Mouse (Mus musculus) bone marrow, adult 2 months (tissue): ENCODE results near the gene Dynll2. TPM values are rescaled to one million over a fixed set of nuclear protein-coding genes. Genes with fewer than 3 reads are reported as not detected.

ENCODE experiments used
- H3K27ac ChIP-seq: fragments of 200-500 bp; 2 replicates; pipeline ENCODE4 v1.5.1; 2012; ENCODE audit warnings: low read depth, mild to moderate bottlenecking, control low read depth, inconsistent platforms, low read length; ENCODE audit not compliant: control insufficient read depth, poor library complexity, insufficient read depth
- H3K4me1 ChIP-seq: fragments of 200-500 bp; 2 replicates; pipeline ENCODE4 v1.6.1; 2011; ENCODE audit warnings: low read length; ENCODE audit not compliant: control insufficient read depth, insufficient read depth
- H3K4me3 ChIP-seq: fragments of 200-500 bp; replicated peaks from 2 replicates; pipeline ENCODE3; 2011; ENCODE audit warnings: mild to moderate bottlenecking, low read depth, low read length, control low read depth; ENCODE audit not compliant: control insufficient read depth
- CTCF ChIP-seq: fragments of 200-500 bp; IDR thresholded peaks from 2 replicates; pipeline ENCODE4 v1.5.1; 2011; ENCODE audit warnings: low read length, control low read depth; ENCODE audit not compliant: control insufficient read depth, insufficient read depth
- POLR2A ChIP-seq: fragments of 200-500 bp; IDR thresholded peaks from 2 replicates; pipeline ENCODE4 v1.6.1; 2011; ENCODE audit warnings: low read depth, mild to moderate bottlenecking, control low read depth, low read length, borderline replicate concordance; ENCODE audit not compliant: control insufficient read depth
- WGBS: fragments of 180-500 bp; shearing (Covaris S2); methylation state at CpG from one replicate; pipeline ENCODE4 v1.1.7; 2018; 5-methylcytosine and 5-hydroxymethylcytosine counted together
- polyA plus RNA-seq: library from polyadenylated mRNA; stranded (reverse); fragments of >200 nt; gene quantifications from 2 replicates; pipeline ENCODE4 v1.2.4, GENCODE M21; 2011; ENCODE audit warnings: low replicate concordance; ENCODE audit not compliant: missing spikeins, insufficient read depth, insufficient read length

Gene Dynll2
- polyA plus RNA-seq, 1 experiment, result 63.0 TPM

DNA sequence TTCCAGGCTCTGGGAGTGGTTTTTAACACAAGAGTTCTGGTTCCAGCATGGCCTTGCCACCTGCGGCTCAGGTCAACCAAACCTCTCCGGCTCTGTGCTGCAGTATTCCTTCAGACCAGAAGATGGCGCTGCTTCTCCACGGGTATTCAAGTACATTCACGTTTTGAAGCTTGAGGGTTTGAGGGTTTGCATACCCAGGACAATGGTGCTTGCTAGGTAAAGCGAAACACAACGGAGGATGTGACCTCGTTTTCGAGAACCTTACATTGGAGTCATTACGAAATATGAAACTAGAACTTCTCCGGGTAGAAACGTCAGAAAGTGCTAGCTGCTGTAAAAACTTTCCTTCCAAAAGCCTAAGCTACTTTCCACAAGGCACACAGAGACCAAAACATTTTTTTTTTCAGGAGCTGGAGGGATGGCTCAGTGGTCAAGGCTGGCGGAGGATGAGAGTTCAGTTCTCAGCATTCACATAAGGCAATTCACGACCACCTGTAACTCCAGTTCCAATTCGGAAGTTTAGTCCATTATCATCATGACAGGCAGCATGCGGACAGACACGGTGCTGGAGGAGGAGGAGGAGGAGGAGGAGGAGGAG is 19.5 kb downstream of the Dynll2 start:
- H3K27ac ChIP-seq, result no peak overlapping the region; the same call in 1 of the 2 replicates
- WGBS, result 1% methylated on average over 17 of the region's 17 CpGs
- TF ChIP-seq POLR2A (no peak), CTCF (peak; percentile 87)
- H3K4me3 ChIP-seq, result peak overlapping the region; percentile 33
- peaks cover 1% of the 10 kb centered on the region; the same call in 1 of the 2 replicates for H3K4me1 ChIP-seq

DNA sequence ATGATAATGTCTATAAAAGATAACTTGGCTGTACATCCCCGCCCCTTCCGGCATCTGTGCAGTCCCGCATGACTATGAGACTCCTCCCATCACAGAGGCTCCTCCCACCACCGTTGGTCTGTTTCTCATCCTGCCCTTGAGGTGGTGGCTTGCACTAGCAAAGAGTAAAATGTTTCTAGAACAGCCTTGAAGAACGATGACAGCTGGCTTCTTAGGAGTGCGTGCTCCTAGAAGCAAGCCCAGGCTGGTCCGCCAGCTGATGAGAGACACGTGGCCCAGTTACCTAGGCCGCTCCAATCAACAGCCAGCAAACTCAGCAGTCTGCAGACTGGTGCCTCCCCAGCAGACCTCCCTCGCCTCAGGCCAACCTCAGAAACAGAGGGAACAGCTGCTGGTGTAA is 21.1 kb downstream of the Dynll2 start:
- 52% methylated on average over 10 of the region's 10 CpGs for WGBS
- H3K27ac ChIP-seq, result no peak overlapping the region
- no peak overlapping the region for H3K4me3 ChIP-seq

DNA sequence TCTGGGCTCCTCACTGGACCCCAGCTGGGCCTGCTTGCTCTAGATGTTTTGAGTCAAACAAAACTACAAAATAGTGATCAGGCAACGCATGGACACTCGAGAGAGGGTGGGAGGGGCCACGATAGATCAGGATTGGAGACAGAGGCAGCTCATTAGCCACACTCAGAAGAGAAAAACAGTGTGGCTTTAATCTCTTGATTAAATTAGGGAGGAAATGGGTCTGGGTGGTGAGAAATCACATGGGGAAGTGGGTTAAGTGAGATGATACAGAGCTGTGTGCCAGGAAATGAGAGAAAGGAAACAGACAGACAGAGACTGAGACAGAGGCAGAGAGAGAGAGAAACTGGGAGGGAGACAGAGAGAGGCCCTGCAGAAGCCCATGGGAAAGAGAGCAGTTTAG is 22.0 kb downstream of the Dynll2 start:
- WGBS, result 40% methylated on average over 3 of the region's 3 CpGs
- no peak overlapping the region for H3K4me3 ChIP-seq
- no peak overlapping the region for H3K27ac ChIP-seq
- TF ChIP-seq POLR2A (no peak), CTCF (no peak)
- H3K4me1 ChIP-seq, result peaks cover 1% of the 10 kb centered on the region; the same call in 1 of the 2 replicates

More for the DNA sequence above, 21.1 kb downstream of the Dynll2 start:
- TF ChIP-seq POLR2A (no peak), CTCF (no peak)
- peaks cover 1% of the 10 kb centered on the region; the same call in 1 of the 2 replicates for H3K4me1 ChIP-seq

DNA sequence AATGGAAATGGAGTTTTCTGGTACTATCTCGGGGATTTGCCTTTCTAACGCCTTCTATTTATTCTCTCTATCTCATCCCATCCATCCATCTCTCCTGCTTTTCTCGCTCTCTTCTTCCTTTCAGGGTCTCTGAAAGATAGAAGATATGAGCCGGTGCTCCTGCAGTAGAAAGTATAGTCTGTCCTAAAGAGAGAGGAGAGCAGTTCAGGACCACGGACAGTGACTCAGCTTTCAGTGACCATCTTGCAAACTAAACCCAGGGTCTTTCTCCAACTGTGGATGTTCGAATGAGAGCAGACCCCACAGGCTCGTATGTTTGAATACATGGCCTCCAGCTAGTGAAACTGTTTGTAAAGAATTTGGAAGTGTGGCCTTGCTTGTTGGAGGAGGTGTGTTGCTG is 30.3 kb downstream of the Dynll2 start:
- Histone ChIP-seq H3K4me1 (no peaks in the 10 kb centered on the region), H3K27ac (no peak overlapping the region), H3K4me3 (no peak overlapping the region)
- TF ChIP-seq POLR2A (no peak), CTCF (no peak)
- 39% methylated on average over 7 of the region's 7 CpGs for WGBS

DNA sequence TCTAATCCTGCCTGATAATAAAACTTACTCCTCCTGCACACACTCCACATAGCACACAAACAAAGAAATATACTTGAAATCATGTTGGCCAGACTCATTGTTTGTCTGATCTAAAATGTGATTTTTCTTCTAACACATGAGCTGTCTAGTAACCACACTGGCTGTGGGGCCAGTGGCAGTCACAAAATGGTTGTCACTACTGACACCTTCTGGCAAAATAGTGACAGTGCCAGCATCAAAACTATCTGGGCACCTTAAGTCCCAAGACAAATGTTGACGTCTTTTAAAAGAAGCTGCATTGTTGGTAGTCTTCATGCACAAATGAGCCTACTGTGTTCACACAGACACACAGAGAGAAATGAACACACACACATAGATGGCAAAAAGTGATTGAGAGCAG is 32.2 kb downstream of the Dynll2 start:
- 8% methylated on average over 1 of the region's 1 CpGs for WGBS
- no peak overlapping the region for H3K27ac ChIP-seq
- no peak overlapping the region for H3K4me3 ChIP-seq
- TF ChIP-seq POLR2A (no peak), CTCF (no peak)
- no peaks in the 10 kb centered on the region for H3K4me1 ChIP-seq

DNA sequence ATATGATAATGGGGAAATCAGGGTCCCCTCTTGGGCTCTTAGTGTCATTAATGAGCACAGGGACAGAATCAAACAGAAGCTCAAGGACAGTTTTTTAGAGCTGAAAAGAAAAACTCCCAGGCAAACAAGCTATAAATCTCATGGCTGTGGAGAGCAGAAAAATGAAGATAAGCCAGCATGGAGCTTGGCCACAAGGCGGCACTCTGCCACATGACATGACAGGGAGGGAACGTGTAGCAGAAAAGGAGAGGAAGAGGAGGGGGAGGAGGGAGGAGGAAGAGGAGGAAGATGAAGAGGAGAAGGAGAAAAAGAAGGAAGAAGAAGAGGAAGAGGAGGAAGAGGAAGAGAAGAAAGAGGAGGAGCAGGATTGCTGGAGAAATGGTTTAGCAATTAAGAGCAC is 37.3 kb downstream of the Dynll2 start:
- 3% methylated on average over 2 of the region's 2 CpGs for WGBS
- H3K4me1 ChIP-seq, result no peaks in the 10 kb centered on the region
- H3K27ac ChIP-seq, result no peak overlapping the region
- TF ChIP-seq POLR2A (no peak), CTCF (peak; percentile 44)
- no peak overlapping the region for H3K4me3 ChIP-seq

DNA sequence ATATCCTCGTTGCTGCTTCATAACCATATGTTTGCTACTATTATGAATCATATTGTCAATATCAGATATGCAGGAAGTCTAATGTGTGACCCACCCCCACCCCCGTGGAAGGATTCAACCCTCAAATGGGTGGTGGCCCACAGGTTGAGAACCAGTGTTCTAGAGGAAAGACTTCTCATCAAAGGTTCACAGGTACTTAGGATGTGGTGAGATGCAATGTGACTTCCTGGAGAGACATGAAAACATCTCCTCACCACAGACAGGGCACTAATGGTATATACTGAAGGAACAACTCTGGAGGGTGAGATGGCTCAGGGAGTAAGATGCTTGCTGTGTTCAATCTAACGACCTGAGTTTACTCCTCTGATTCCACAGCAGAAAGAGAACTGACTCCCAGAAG is 51.9 kb downstream of the Dynll2 start:
- H3K4me3 ChIP-seq, result no peak overlapping the region
- TF ChIP-seq POLR2A (no peak), CTCF (no peak)
- no peak overlapping the region for H3K27ac ChIP-seq
- no peaks in the 10 kb centered on the region; the same call in 1 of the 2 replicates for H3K4me1 ChIP-seq
- WGBS, result 55% methylated on average over 3 of the region's 3 CpGs

DNA sequence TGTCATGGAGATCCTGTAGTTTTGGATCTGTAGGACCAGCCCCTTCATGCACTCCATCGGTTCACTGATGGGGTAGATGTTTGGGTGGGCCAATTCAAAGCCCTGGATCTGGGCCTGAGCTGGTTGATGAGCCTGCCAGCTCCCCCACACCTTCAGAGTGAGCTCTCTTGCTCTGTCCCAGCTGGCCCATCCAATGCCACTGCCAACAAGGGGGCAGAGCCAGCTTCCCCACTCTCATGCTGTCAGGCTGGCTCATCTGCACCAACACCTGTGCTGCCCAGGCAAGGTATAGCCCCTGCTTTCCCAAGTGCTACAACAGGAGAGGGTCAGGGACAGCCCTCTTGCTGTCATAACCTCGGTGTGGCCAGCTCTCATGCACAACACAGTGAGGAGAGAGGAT is 53.6 kb downstream of the Dynll2 start:
- no peak overlapping the region for H3K27ac ChIP-seq
- 60% methylated on average over 2 of the region's 2 CpGs for WGBS
- TF ChIP-seq CTCF (no peak), POLR2A (no peak)
- no peak overlapping the region for H3K4me3 ChIP-seq
- H3K4me1 ChIP-seq, result no peaks in the 10 kb centered on the region; the same call in 1 of the 2 replicates

DNA sequence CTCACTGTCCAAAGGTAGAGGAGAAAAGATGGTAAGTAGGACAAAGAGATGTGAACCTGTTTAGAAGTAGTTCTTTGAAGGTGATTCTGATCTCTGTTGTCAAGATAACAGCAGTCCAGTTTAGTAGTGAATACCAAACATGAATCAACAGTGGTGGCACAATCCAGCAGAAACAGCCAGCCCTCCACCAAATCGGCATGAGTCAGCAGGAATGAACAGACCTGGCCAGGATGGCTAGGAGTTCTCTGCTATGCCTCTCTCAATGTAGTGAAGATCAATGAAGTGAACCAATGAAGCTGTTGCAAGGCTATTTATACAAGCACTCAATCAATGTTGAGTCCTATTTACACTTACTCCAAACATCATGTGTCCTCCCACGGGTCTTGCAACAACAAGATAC is 57.0 kb downstream of the Dynll2 start:
- TF ChIP-seq POLR2A, result no peak
- TF ChIP-seq CTCF, result no peak
- Histone ChIP-seq H3K27ac (no peak overlapping the region), H3K4me3 (no peak overlapping the region), H3K4me1 (no peaks in the 10 kb centered on the region)
- WGBS, result 84% methylated on average over 2 of the region's 2 CpGs

Other genes starting within 250 kb of the Dynll2 start
- gene Supt4a, start 250.0 kb downstream of the Dynll2 start, polyA plus RNA-seq, result 38.9 and 127 TPM in 2 replicates
- gene Tspoap1, start 227.0 kb downstream of the Dynll2 start, polyA plus RNA-seq, result 18.0 and 50.9 TPM in 2 replicates
- 330 and 630 TPM in 2 replicates for gene Mpo, start 194.0 kb downstream of the Dynll2 start, polyA plus RNA-seq
- gene Lpo, start 159.2 kb downstream of the Dynll2 start, polyA plus RNA-seq, result not detected in 2 replicates
- 3.9 and 10.2 TPM in 2 replicates for gene Mks1, start 134.3 kb downstream of the Dynll2 start, polyA plus RNA-seq
- gene Epx, start 112.0 kb downstream of the Dynll2 start, polyA plus RNA-seq, result 1.6 and 8.2 TPM in 2 replicates
- gene Olfr462, start 95.3 kb downstream of the Dynll2 start, polyA plus RNA-seq, result not detected in 2 replicates
- gene Olfr463, start 90.1 kb downstream of the Dynll2 start, polyA plus RNA-seq, result not detected in 2 replicates
- not detected in 2 replicates for gene Olfr464, start 66.6 kb downstream of the Dynll2 start, polyA plus RNA-seq
- 219 and 249 TPM in 2 replicates for gene Srsf1, start 59.8 kb upstream of the Dynll2 start, polyA plus RNA-seq
- 10.8 and 16.7 TPM in 2 replicates for gene Vezf1, start 80.7 kb upstream of the Dynll2 start, polyA plus RNA-seq
- 14.4 and 15.9 TPM in 2 replicates for gene Cuedc1, start 110.5 kb upstream of the Dynll2 start, polyA plus RNA-seq
- gene Mrps23, start 216.9 kb upstream of the Dynll2 start, polyA plus RNA-seq, result 16.2 and 38.2 TPM in 2 replicates